Mouse (Mus musculus): Measurements from ENCODE around the gene Olfr52. TPM values are rescaled to one million over a fixed set of nuclear protein-coding genes. Genes with fewer than 3 reads are reported as not detected.

The Olfr52 gene
- polyA plus RNA-seq, 1 experiment: not detected

DNA sequence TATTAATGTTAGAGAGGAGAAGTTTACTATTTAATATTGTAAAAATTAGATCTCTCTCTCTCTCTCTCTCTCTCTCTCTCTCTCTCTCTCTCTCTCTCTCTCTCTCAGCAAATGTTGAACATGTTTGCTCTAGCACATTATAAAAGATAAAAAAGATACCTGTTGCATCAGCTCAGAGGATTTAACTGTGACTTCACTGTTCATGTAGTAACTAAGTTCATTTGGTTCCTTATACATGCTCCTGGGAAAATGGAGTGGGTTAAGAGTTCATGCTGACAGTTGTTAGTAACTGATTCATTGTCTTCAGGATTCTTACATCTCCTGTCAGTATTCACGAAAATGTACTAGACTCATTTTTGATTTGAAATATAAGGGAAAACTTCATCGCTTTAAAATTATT, 18.1 kb downstream of the Olfr52 start, which contains the start of gene Olfr1043:
Gene Olfr1043 (minus strand): TSS at position 101 of the 400 bp plus-strand sequence.
- no peaks in the 10 kb centered on the region for H3K4me1 ChIP-seq (ENCODE audit: control insufficient read depth, insufficient read depth, insufficient read length, low read length)
- 86% methylated on average over 2 of the region's 2 CpGs for WGBS
- no peak within 1 kb of the TSS for H3K27ac ChIP-seq (ENCODE audit: insufficient read depth, low read depth, low read length)
- no peaks in the 10 kb centered on the region for H3K27me3 ChIP-seq (ENCODE audit: control insufficient read depth, insufficient read depth, low read length)
- no peaks in the 10 kb centered on the region for H3K36me3 ChIP-seq (ENCODE audit: control insufficient read depth, insufficient read depth, low read length)
- no peak within 1 kb of the TSS for H3K4me3 ChIP-seq (ENCODE audit: low read depth, low read length)
- no peak for TF ChIP-seq POLR2A (IDR thresholded peaks at IDR 0.05; ENCODE audit: low read depth, low read length)
- TF ChIP-seq CTCF (IDR thresholded peaks at IDR 0.05; ENCODE audit: extremely low read depth, insufficient read length, insufficient replicate concordance, low read depth, low read length): no peak

DNA sequence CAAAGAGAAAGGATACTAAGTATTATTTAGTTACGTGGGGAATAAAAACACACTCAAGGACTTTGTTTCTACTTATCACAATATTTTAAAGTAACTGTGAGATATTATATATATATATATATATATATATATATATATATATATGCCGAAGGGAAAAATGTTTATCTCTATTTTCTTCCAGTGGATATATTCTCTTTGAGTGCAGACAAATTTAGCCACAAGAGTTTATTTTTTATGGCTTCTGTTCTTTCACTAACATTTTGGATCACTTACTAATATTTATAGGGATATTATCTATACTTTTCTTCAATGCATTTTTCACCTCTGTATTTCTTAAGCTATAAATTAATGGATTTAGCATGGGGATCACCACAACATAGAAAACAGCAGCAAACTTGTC, 23.7 kb downstream of the Olfr52 start, which contains the start of gene Olfr1042:
Gene Olfr1042 (minus strand): TSS at position 101 of the 400 bp plus-strand sequence.
- Histone ChIP-seq H3K4me3 (ENCODE audit: low read depth, low read length) (no peak within 1 kb of the TSS), H3K36me3 (ENCODE audit: control insufficient read depth, insufficient read depth, low read length) (no peaks in the 10 kb centered on the region), H3K27ac (ENCODE audit: insufficient read depth, low read depth, low read length) (no peak within 1 kb of the TSS), H3K27me3 (ENCODE audit: control insufficient read depth, insufficient read depth, low read length) (no peaks in the 10 kb centered on the region), H3K4me1 (ENCODE audit: control insufficient read depth, insufficient read depth, insufficient read length, low read length) (no peaks in the 10 kb centered on the region)
- TF ChIP-seq CTCF (IDR thresholded peaks at IDR 0.05; ENCODE audit: extremely low read depth, insufficient read length, insufficient replicate concordance, low read depth, low read length) (no peak), POLR2A (IDR thresholded peaks at IDR 0.05; ENCODE audit: low read depth, low read length) (no peak)
- 84% methylated on average over 2 of the region's 2 CpGs for whole genome bisulfite sequencing

DNA sequence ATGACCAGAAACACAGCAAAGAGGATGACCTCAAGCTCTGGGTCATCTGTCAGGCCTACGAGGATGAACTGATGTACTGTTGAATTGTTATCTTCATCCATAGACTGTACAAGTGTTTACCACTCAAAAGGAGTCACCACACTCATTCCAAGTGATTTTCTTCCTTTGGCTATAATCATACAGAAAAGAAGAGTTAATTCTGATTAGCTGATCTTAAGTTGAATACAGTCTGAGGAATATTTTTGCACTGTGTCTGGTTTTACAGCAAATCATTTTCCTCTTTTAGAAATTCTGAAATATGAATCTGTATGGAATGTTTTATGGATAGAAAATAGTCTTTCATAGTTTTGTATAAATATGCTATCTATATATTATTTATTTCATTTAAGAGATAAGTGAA, 38.9 kb downstream of the Olfr52 start, which contains the start of gene Olfr1040:
Gene Olfr1040 (minus strand): TSS at position 101 of the 400 bp plus-strand sequence.
- WGBS: 79% methylated on average over 1 of the region's 1 CpGs
- H3K4me1 ChIP-seq (ENCODE audit: control insufficient read depth, insufficient read depth, insufficient read length, low read length): no peaks in the 10 kb centered on the region
- no peaks in the 10 kb centered on the region for H3K36me3 ChIP-seq (ENCODE audit: control insufficient read depth, insufficient read depth, low read length)
- TF ChIP-seq POLR2A (IDR thresholded peaks at IDR 0.05; ENCODE audit: low read depth, low read length): no peak
- no peak for TF ChIP-seq CTCF (IDR thresholded peaks at IDR 0.05; ENCODE audit: extremely low read depth, insufficient read length, insufficient replicate concordance, low read depth, low read length)
- no peak within 1 kb of the TSS for H3K4me3 ChIP-seq (ENCODE audit: low read depth, low read length)
- no peak within 1 kb of the TSS for H3K27ac ChIP-seq (ENCODE audit: insufficient read depth, low read depth, low read length)
- no peaks in the 10 kb centered on the region for H3K27me3 ChIP-seq (ENCODE audit: control insufficient read depth, insufficient read depth, low read length)

DNA sequence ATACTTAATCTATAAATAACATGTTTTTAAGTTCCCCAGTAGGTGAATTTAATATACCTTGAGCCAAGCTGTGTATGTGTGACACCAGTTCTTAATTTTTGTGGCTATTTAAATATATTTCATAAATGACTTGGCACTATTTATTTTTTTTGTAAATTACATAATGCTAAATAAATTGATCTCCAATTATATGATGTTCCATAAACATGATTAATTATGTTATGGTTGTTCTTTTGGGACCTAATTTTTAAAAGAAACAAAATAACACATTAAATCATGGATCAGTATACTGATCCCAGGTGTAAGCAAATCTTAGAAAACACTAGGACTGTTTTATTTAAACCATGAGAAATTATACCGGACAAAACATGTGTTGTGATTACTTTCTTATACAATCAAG, 49.7 kb downstream of the Olfr52 start, which contains the start of gene Olfr1039:
Gene Olfr1039 (minus strand): TSS at position 101 of the 400 bp plus-strand sequence.
- Histone ChIP-seq H3K36me3 (ENCODE audit: control insufficient read depth, insufficient read depth, low read length) (no peaks in the 10 kb centered on the region), H3K27ac (ENCODE audit: insufficient read depth, low read depth, low read length) (no peak within 1 kb of the TSS), H3K4me1 (ENCODE audit: control insufficient read depth, insufficient read depth, insufficient read length, low read length) (no peaks in the 10 kb centered on the region), H3K4me3 (ENCODE audit: low read depth, low read length) (no peak within 1 kb of the TSS), H3K27me3 (ENCODE audit: control insufficient read depth, insufficient read depth, low read length) (no peaks in the 10 kb centered on the region)
- 92% methylated on average over 1 of the region's 1 CpGs for WGBS
- TF ChIP-seq POLR2A (IDR thresholded peaks at IDR 0.05; ENCODE audit: low read depth, low read length) (no peak), CTCF (IDR thresholded peaks at IDR 0.05; ENCODE audit: extremely low read depth, insufficient read length, insufficient replicate concordance, low read depth, low read length) (no peak)

Other genes with a start within 250 kb of the Olfr52 start
- not detected in 2 replicates for gene Olfr1028, start 235.2 kb downstream of the Olfr52 start, polyA plus RNA-seq (2012; rRNA removed)
- not detected in 2 replicates for gene Olfr1029, start 211.8 kb downstream of the Olfr52 start, polyA plus RNA-seq (2012; rRNA removed)
- not detected in 2 replicates for gene Olfr1030, start 206.4 kb downstream of the Olfr52 start, polyA plus RNA-seq (2012; rRNA removed)
- not detected in 2 replicates for gene Olfr1031, start 195.4 kb downstream of the Olfr52 start, polyA plus RNA-seq (2012; rRNA removed)
- gene Olfr1032, start 180.1 kb downstream of the Olfr52 start, polyA plus RNA-seq (2012; rRNA removed): not detected in 2 replicates
- gene Olfr1033, start 165.1 kb downstream of the Olfr52 start, polyA plus RNA-seq (2012; rRNA removed): 0.06 TPM in 1 of 2 replicates, not detected in the other
- gene Olfr1034, start 139.8 kb downstream of the Olfr52 start, polyA plus RNA-seq (2012; rRNA removed): 0.03 TPM in 1 of 2 replicates, not detected in the other
- not detected in 2 replicates for gene Olfr1036, start 111.7 kb downstream of the Olfr52 start, polyA plus RNA-seq (2012; rRNA removed)
- not detected in 2 replicates for gene Olfr1037, start 98.3 kb downstream of the Olfr52 start, polyA plus RNA-seq (2012; rRNA removed)
- gene Olfr1039, start 49.8 kb downstream of the Olfr52 start, polyA plus RNA-seq (2012; rRNA removed): not detected in 2 replicates
- not detected in 2 replicates for gene Olfr1040, start 39.0 kb downstream of the Olfr52 start, polyA plus RNA-seq (2012; rRNA removed)
- not detected in 2 replicates for gene Olfr1042, start 23.8 kb downstream of the Olfr52 start, polyA plus RNA-seq (2012; rRNA removed)
- not detected in 2 replicates for gene Olfr1043, start 18.2 kb downstream of the Olfr52 start, polyA plus RNA-seq (2012; rRNA removed)
- gene Olfr1044, start 7.9 kb downstream of the Olfr52 start, polyA plus RNA-seq (2012; rRNA removed): not detected in 2 replicates
- gene Olfr1045, start 17.3 kb upstream of the Olfr52 start, polyA plus RNA-seq (2012; rRNA removed): not detected in 2 replicates
- not detected in 2 replicates for gene Olfr1046, start 33.6 kb upstream of the Olfr52 start, polyA plus RNA-seq (2012; rRNA removed)
- not detected in 2 replicates for gene Olfr1047, start 45.7 kb upstream of the Olfr52 start, polyA plus RNA-seq (2012; rRNA removed)
- gene Olfr1048, start 54.6 kb upstream of the Olfr52 start, polyA plus RNA-seq (2012; rRNA removed): not detected in 2 replicates
- not detected in 2 replicates for gene Olfr1049, start 72.6 kb upstream of the Olfr52 start, polyA plus RNA-seq (2012; rRNA removed)
- gene Olfr1051, start 93.4 kb upstream of the Olfr52 start, polyA plus RNA-seq (2012; rRNA removed): not detected in 2 replicates
- not detected in 2 replicates for gene Olfr1052, start 106.8 kb upstream of the Olfr52 start, polyA plus RNA-seq (2012; rRNA removed)
- not detected in 2 replicates for gene Olfr1053, start 129.6 kb upstream of the Olfr52 start, polyA plus RNA-seq (2012; rRNA removed)
- not detected in 2 replicates for gene Olfr1054, start 149.8 kb upstream of the Olfr52 start, polyA plus RNA-seq (2012; rRNA removed)
- gene Olfr1055, start 164.6 kb upstream of the Olfr52 start, polyA plus RNA-seq (2012; rRNA removed): not detected in 2 replicates
- not detected in 2 replicates for gene Olfr1056, start 176.8 kb upstream of the Olfr52 start, polyA plus RNA-seq (2012; rRNA removed)
- gene Olfr1057, start 192.7 kb upstream of the Olfr52 start, polyA plus RNA-seq (2012; rRNA removed): not detected in 2 replicates
- gene Olfr1058, start 202.9 kb upstream of the Olfr52 start, polyA plus RNA-seq (2012; rRNA removed): not detected in 2 replicates
- gene Olfr1061, start 228.4 kb upstream of the Olfr52 start, polyA plus RNA-seq (2012; rRNA removed): not detected in 2 replicates
- not detected in 2 replicates for gene Olfr1062, start 241.1 kb upstream of the Olfr52 start, polyA plus RNA-seq (2012; rRNA removed)

Measured in small intestine, adult 2 months (tissue).